Mouse (Mus musculus) gastrocnemius, postnatal 4 days (tissue): ENCODE data around the gene Dok5. TPM values are rescaled to one million over a fixed set of nuclear protein-coding genes. Genes with fewer than 3 reads are reported as not detected.
A peak's percentile ranks its signal among the peaks of the same experiment; 100 is the strongest.

Source experiments
- DNase-seq, 2 experiments: peaks; one replicate each; pipeline ENCODE4 v3.0.0; 2021 to 2022; ENCODE audit warnings: low spot score in 2 of 2, mixed read lengths in 2 of 2
- total RNA-seq, 2 experiments: library from RNA; stranded (reverse); gene quantifications; 2 replicates each; pipeline ENCODE4 v1.2.3; 2021

The Dok5 gene
- total RNA-seq, 2 experiments from 2014 or later: 19.4 to 21.2 TPM

DNA sequence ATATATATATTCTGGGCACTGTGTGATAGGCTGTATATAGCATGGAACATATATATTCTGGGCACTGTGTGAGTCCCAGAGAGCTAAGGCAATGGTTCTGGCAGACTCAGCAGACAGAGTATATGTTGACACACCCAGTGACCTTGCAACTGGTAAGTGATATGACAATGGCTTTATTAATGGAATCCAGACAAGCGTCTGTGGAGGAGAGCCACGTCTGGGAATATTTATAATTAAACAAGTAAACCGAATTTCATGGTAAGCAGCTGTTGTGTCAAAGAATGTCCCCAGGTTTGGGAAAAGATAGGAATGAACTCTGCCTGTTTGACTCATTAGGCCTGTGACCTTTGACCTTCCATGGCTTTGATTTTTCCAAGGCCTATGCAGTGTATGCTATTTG lies 2.8 kb downstream of the Dok5 start:
- no peak for DNase-seq

- no peak for DNase-seq
These were observed 6.8 kb downstream of the Dok5 start for GRCm38 (mm10) chr2:170738446-170738845.

GRCm38 (mm10) chr2:170738891-170739290 lies 7.3 kb downstream of the Dok5 start:
- no peak for DNase-seq

DNA sequence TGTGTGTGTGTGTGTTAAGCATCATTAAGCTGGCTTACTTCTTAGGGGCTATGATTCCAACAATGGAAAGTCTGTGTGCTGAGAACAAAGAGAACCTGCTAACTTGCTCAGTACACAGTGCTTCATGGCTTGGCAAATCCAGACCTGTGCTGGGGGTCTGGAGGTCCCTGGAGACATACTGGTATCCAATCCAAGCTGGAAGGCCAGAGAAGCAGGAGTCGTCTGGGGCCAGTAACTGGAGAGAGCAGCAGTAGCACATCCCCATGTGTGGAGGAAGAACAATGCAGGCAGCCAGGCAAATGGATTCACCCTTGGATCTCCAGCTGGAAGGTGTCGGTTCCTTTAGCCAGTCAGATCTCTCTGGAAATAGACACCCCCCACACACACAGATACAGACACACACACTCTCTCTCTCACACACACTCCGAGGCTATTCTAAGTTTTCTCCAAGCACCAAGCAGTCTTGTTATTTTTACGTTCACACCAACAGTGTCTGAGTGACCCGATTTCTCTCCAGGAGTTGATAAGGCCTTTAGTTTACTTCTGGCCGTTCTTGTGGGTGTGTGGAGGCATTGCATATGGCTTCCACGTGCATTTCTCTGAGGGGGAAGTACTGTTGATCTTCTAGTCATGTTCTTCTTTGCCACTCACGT lies 8.2 kb downstream of the Dok5 start:
- DNase-seq: no peak

GRCm38 (mm10) chr2:170743521-170743920 lies 11.9 kb downstream of the Dok5 start:
- no peak for DNase-seq

DNA sequence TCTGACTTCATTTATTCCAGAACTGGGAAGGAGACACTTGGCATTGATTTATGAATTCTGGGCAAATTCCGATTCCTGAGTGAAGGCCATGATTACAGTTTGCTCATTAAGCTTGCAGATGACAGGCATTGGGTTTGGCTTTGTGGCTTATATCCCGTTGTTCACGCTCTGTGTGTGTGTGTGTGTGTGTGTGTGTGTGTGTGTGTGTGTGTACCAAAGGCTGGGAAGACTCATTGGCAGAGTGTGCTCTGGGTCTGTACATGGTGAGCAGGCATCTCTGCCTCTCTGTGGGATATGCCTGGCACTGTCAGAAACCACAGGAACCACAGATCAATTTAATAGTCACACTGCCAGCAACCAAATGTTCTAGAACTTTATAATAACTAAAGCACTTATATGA lies 17.3 kb downstream of the Dok5 start:
- no peak for DNase-seq

GRCm38 (mm10) chr2:170752191-170752850 lies 20.7 kb downstream of the Dok5 start:
- no peak for DNase-seq

DNA sequence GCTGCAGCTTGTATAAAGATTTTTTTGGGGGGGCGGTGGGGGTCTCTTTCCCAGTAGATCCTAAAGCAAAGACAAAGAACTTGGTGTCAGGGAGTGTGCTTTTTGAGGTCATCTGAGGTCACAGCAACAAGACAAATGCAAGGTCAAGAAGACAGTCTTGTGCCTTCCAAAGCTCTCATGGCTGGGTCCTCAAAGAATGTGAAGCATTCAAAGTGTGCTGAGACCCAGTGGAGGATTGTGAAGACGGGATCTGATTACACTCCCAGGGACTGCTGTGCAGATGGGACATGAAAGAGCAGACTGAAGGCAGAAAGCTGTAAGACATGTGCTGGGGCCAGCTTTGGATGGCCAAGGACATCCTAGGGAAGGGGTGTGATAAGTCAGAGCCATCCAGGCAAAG lies 24.2 kb downstream of the Dok5 start:
- DNase-seq: no peak

GRCm38 (mm10) chr2:170756667-170757066 lies 25.1 kb downstream of the Dok5 start:
- DNase-seq: no peak

GRCm38 (mm10) chr2:170757228-170757875 lies 25.7 kb downstream of the Dok5 start:
- peak in 1 of 2 experiments; percentile 37 for DNase-seq

DNA sequence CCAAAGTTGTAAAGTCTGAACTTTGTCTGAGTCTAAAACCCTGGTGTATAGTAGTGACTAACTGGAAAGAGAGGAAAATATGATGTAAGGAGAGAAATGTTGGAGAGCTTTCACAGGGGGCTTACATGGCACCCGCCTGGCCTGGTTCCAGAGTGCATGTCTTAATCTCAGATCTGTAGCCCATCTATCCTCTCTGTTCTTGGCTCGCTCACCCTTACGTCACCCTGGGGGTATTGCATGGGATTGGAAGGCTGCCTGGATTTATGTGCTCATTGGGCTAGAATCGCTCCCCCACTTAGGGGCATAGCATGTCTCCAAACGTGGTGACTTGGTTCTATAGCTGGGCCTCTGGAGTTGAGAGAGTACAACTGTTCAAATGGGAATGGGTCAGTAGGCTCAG lies 26.6 kb downstream of the Dok5 start:
- no peak for DNase-seq

- no peak for DNase-seq
These were observed 33.1 kb downstream of the Dok5 start for GRCm38 (mm10) chr2:170764704-170765103.

DNA sequence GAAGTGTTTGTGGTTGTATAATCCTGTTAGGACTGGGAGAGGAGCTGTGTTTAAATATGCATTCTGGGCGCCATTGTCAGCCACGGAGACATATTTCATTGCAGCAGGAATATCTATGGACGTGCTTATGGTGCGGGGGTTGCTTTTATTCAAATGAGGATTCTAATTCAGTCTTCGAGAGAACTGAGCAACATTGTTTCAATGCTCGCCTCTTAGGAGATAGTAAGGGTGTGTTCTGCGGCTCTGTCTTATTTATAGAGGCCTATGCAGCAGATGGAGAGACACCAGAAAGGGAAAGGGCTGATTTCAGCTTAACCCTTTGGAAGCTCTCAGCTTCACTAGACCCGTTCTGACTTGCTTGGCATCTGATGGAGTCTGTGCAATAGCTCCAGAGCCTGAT lies 35.6 kb downstream of the Dok5 start:
- DNase-seq: no peak

GRCm38 (mm10) chr2:170768699-170769098 lies 37.1 kb downstream of the Dok5 start:
- DNase-seq: no peak

GRCm38 (mm10) chr2:170771555-170771954 lies 39.9 kb downstream of the Dok5 start:
- DNase-seq: no peak

- no peak for DNase-seq
These were observed 40.7 kb downstream of the Dok5 start for GRCm38 (mm10) chr2:170772126-170772884.

DNA sequence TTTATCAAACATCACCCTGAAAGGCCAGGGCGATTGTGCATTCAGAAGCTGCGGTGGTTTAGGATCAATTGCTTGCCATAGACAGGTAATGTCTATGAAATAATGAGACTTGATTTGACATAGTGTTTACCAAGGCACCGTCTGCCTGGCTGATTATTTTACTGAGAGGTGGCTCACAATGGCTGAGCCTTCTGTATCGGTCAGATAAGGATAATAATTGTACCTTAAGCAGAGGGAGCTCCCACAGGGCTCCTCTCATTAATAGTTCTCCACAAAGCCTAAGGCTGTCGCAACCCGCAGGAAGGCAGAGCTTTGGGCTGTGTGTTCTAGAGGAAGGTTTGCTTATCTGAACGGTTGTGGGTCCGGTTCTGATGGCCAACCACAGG lies 41.3 kb downstream of the Dok5 start:
- DNase-seq: no peak

GRCm38 (mm10) chr2:170775577-170775976 lies 44.0 kb downstream of the Dok5 start:
- no peak for DNase-seq

- DNase-seq: no peak
These were observed 44.5 kb downstream of the Dok5 start for GRCm38 (mm10) chr2:170776107-170776506.

DNA sequence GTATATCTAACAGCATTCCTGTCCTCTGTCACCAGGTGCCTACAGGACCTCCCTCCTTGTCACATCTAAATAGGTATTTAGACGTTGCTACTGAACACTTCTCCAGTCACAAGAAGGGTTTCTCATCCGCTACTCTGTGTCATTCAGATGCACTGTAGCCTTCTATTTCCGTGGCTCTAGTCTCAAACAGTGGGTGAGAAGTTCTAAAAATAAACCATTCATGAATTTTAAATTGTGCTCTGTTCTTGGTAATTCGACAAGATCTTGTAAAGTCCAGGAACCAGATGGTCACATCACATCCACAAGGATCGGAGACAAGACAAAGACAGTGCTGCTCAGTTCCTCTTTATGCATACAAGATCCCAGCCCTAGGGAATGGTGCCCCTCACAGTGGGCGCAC lies 46.0 kb downstream of the Dok5 start:
- DNase-seq: no peak

GRCm38 (mm10) chr2:170780010-170780750 lies 48.6 kb downstream of the Dok5 start:
- DNase-seq: no peak
